Comparison of ENCODE assay signal across 27 mouse cellular contexts in genomic region chr10:116123808-116124207, GRCm38 (mm10). TPM values are rescaled to one million over a fixed set of nuclear protein-coding genes. Genes with fewer than 3 reads are reported as not detected.
DNase-seq lines count a peak whose midpoint lies in the region; ATAC-seq and TF ChIP-seq lines count a peak whose summit lies in the region.
"Had no signal": no experiment of that assay in that cellular context is flagged by ENCODE, and none has a peak within 500 bp of the region (broad histone marks: within the 10 kb centered on the region; RNA-seq: fewer than 3 reads in every experiment).

No protein-coding gene starts in this region.

- H3K4me1 ChIP-seq in hindbrain, postnatal 0 days (ENCODE audit: insufficient read depth, low read length), result no peaks in the 10 kb centered on the region
- H3K4me1 ChIP-seq in hindbrain, embryonic 16.5 days (ENCODE audit: control insufficient read depth, insufficient read depth, low read depth, low read length), result no peaks in the 10 kb centered on the region
- H3K4me1 ChIP-seq in neural tube, embryonic 13.5 days (replicated peaks), result peaks cover 7% of the 10 kb centered on the region; the same call in 1 of the 2 replicates
- H3K4me1 ChIP-seq in neural tube, embryonic 14.5 days (ENCODE audit: control insufficient read depth, insufficient read depth, low read length), result no peaks in the 10 kb centered on the region
- peaks cover 3% of the 10 kb centered on the region; the same call in 1 of the 2 replicates for H3K4me1 ChIP-seq in neural tube, embryonic 15.5 days
- no peaks in the 10 kb centered on the region for H3K4me1 ChIP-seq in midbrain, postnatal 0 days (ENCODE audit: insufficient read depth, low read length)
- H3K4me1 ChIP-seq in heart, embryonic 10.5 days, result no peaks in the 10 kb centered on the region

- peak; percentile 38; the same call in 1 of the 2 replicates for ATAC-seq in hindbrain, postnatal 0 days
- ATAC-seq in hindbrain, embryonic 16.5 days, result no peak
- ATAC-seq in neural tube, embryonic 13.5 days (ENCODE audit: low read depth), result peak; percentile 50; the same call in 1 of the 2 replicates
- ATAC-seq in neural tube, embryonic 14.5 days (ENCODE audit: low read depth), result peak; percentile 76; the same call in 1 of the 2 replicates
- ATAC-seq in neural tube, embryonic 15.5 days (ENCODE audit: low FRiP score), result peak; percentile 66
- no peak for ATAC-seq in midbrain, postnatal 0 days (ENCODE audit: low FRiP score)
- ATAC-seq: activated CD4-positive, CD25-positive, alpha-beta regulatory T cell, adult 4 months; CD4-positive, CD25-positive, alpha-beta regulatory T cell, adult 4 months; Patski had no signal

- H3K27ac ChIP-seq in hindbrain, postnatal 0 days, result no peak overlapping the region
- H3K27ac ChIP-seq in hindbrain, embryonic 16.5 days (ENCODE audit: low read depth, low read length), result no peak overlapping the region
- H3K27ac ChIP-seq in neural tube, embryonic 13.5 days (replicated peaks), result no peak overlapping the region; the same call in 1 of the 2 replicates
- no peak overlapping the region for H3K27ac ChIP-seq in neural tube, embryonic 14.5 days (ENCODE audit: low read depth, low read length)
- no peak overlapping the region; the same call in 1 of the 2 replicates for H3K27ac ChIP-seq in neural tube, embryonic 15.5 days (replicated peaks)
- H3K27ac ChIP-seq in midbrain, postnatal 0 days (ENCODE audit: low read depth, low read length), result no peak overlapping the region
- no peak overlapping the region for H3K27ac ChIP-seq in heart, embryonic 10.5 days

- no peak overlapping the region for H3K4me2 ChIP-seq in hindbrain, postnatal 0 days (ENCODE audit: low read depth, low read length)
- H3K4me2 ChIP-seq in hindbrain, embryonic 16.5 days (ENCODE audit: low read length), result no peak overlapping the region
- no peak overlapping the region for H3K4me2 ChIP-seq in neural tube, embryonic 13.5 days
- H3K4me2 ChIP-seq in neural tube, embryonic 14.5 days (ENCODE audit: low read depth, low read length), result no peak overlapping the region
- no peak overlapping the region for H3K4me2 ChIP-seq in neural tube, embryonic 15.5 days
- no peak overlapping the region for H3K4me2 ChIP-seq in midbrain, postnatal 0 days (ENCODE audit: low read depth, low read length, poor library complexity, severe bottlenecking)

- no peak for DNase-seq in hindbrain, postnatal 0 days (ENCODE audit: low spot score)
- no peak for DNase-seq in neural tube, embryonic 10.5 days (ENCODE audit: extremely low spot score, low spot score)
- DNase-seq in midbrain, postnatal 0 days (ENCODE audit: low spot score), result no peak
- DNase-seq in heart, embryonic 10.5 days (ENCODE audit: low spot score), result no peak
- DNase-seq: adrenal gland, adult 2 months; adrenal gland, adult 8-10 months; adrenal gland, postnatal 10 days; adrenal gland, postnatal 14 days; adrenal gland, postnatal 25 days; adrenal gland, postnatal 36 days; B cell, adult 2 months; cerebellum, adult 11 months; cerebellum, adult 11-12 months had no signal

- H3K4me3 ChIP-seq in hindbrain, postnatal 0 days (ENCODE audit: low read length), result no peak overlapping the region
- H3K4me3 ChIP-seq in hindbrain, embryonic 16.5 days (ENCODE audit: low read length), result no peak overlapping the region
- H3K4me3 ChIP-seq in neural tube, embryonic 13.5 days, result no peak overlapping the region
- H3K4me3 ChIP-seq in neural tube, embryonic 14.5 days (ENCODE audit: low read depth, low read length), result no peak overlapping the region
- H3K4me3 ChIP-seq in neural tube, embryonic 15.5 days (replicated peaks), result no peak overlapping the region
- H3K4me3 ChIP-seq in midbrain, postnatal 0 days (ENCODE audit: low read depth, low read length), result no peak overlapping the region
- H3K4me3 ChIP-seq in heart, embryonic 10.5 days, result no peak overlapping the region

- H3K36me3 ChIP-seq in hindbrain, postnatal 0 days (ENCODE audit: insufficient read depth, low read length), result no peaks in the 10 kb centered on the region
- H3K36me3 ChIP-seq in hindbrain, embryonic 16.5 days (ENCODE audit: control insufficient read depth, insufficient read depth, low read length), result no peaks in the 10 kb centered on the region
- H3K36me3 ChIP-seq in neural tube, embryonic 13.5 days, result no peaks in the 10 kb centered on the region
- H3K36me3 ChIP-seq in neural tube, embryonic 14.5 days (ENCODE audit: control insufficient read depth, insufficient read depth, low read length), result no peaks in the 10 kb centered on the region
- H3K36me3 ChIP-seq in neural tube, embryonic 15.5 days, result no peaks in the 10 kb centered on the region
- no peaks in the 10 kb centered on the region for H3K36me3 ChIP-seq in midbrain, postnatal 0 days (ENCODE audit: insufficient read depth, low read length)
- H3K36me3 ChIP-seq in heart, embryonic 10.5 days, result no peaks in the 10 kb centered on the region
- H3K36me3 ChIP-seq: G1E had no signal

- WGBS in hindbrain, postnatal 0 days, result 83% methylated on average over 2 of the region's 2 CpGs
- 77% methylated on average over 2 of the region's 2 CpGs for WGBS in hindbrain, embryonic 16.5 days
- 61% methylated on average over 2 of the region's 2 CpGs for WGBS in neural tube, embryonic 13.5 days
- 64% methylated on average over 2 of the region's 2 CpGs for WGBS in neural tube, embryonic 14.5 days
- WGBS in neural tube, embryonic 15.5 days, result 54% methylated on average over 2 of the region's 2 CpGs
- 90% methylated on average over 2 of the region's 2 CpGs for WGBS in midbrain, postnatal 0 days
- WGBS in heart, embryonic 10.5 days, result 92% methylated on average over 2 of the region's 2 CpGs

- H3K9ac ChIP-seq in hindbrain, postnatal 0 days (replicated peaks; ENCODE audit: low read length), result no peak overlapping the region
- H3K9ac ChIP-seq in hindbrain, embryonic 16.5 days (ENCODE audit: low read depth, low read length), result no peak overlapping the region
- no peak overlapping the region for H3K9ac ChIP-seq in neural tube, embryonic 13.5 days
- H3K9ac ChIP-seq in neural tube, embryonic 14.5 days (replicated peaks; ENCODE audit: low read depth, low read length), result no peak overlapping the region
- H3K9ac ChIP-seq in neural tube, embryonic 15.5 days (replicated peaks), result no peak overlapping the region
- H3K9ac ChIP-seq in midbrain, postnatal 0 days (replicated peaks; ENCODE audit: low read length, poor library complexity, severe bottlenecking), result no peak overlapping the region

- no peak for TF ChIP-seq CTCF in hindbrain, postnatal 0 days (IDR thresholded peaks at IDR 0.05; ENCODE audit: low read depth)
- no peak for TF ChIP-seq CTCF in midbrain, postnatal 0 days (IDR thresholded peaks at IDR 0.05)

- H3K27me3 ChIP-seq in hindbrain, postnatal 0 days (ENCODE audit: insufficient read depth, low read length), result no peaks in the 10 kb centered on the region
- no peaks in the 10 kb centered on the region for H3K27me3 ChIP-seq in hindbrain, embryonic 16.5 days (replicated peaks; ENCODE audit: control insufficient read depth, insufficient read depth, low read length)
- H3K27me3 ChIP-seq in neural tube, embryonic 13.5 days, result no peaks in the 10 kb centered on the region
- no peaks in the 10 kb centered on the region for H3K27me3 ChIP-seq in neural tube, embryonic 14.5 days (ENCODE audit: control insufficient read depth, insufficient read depth, low read length)
- H3K27me3 ChIP-seq in neural tube, embryonic 15.5 days (replicated peaks), result no peaks in the 10 kb centered on the region
- H3K27me3 ChIP-seq in midbrain, postnatal 0 days (ENCODE audit: insufficient read depth, low read length), result no peaks in the 10 kb centered on the region
- H3K27me3 ChIP-seq in heart, embryonic 10.5 days (ENCODE audit: insufficient read depth, poor library complexity, severe bottlenecking), result no peaks in the 10 kb centered on the region
- H3K27me3 ChIP-seq: CH12.LX had no signal

- no peaks in the 10 kb centered on the region for H3K9me3 ChIP-seq in hindbrain, postnatal 0 days (ENCODE audit: low read length)
- H3K9me3 ChIP-seq in hindbrain, embryonic 16.5 days (ENCODE audit: control insufficient read depth, low read length), result no peaks in the 10 kb centered on the region
- H3K9me3 ChIP-seq in neural tube, embryonic 13.5 days, result no peaks in the 10 kb centered on the region
- H3K9me3 ChIP-seq in neural tube, embryonic 14.5 days (ENCODE audit: control insufficient read depth, low read length), result no peaks in the 10 kb centered on the region
- H3K9me3 ChIP-seq in neural tube, embryonic 15.5 days (replicated peaks), result no peaks in the 10 kb centered on the region
- H3K9me3 ChIP-seq in midbrain, postnatal 0 days (ENCODE audit: low read length), result no peaks in the 10 kb centered on the region
- no peaks in the 10 kb centered on the region for H3K9me3 ChIP-seq in heart, embryonic 10.5 days

RNA-seq across cellular contexts. Expression of gene 4933416C03Rik, which starts 10.1 kb away (rescaled TPM):
- not detected in 2 replicates for total RNA-seq in hindbrain, postnatal 0 days (2014; rRNA removed)
- 0.13 and 0.18 TPM in 2 replicates for polyA plus RNA-seq in hindbrain, postnatal 0 days (2015; fragmentation: Nextera tagmentation; extraction: Ambion mirVana)
- 0.15 and 0.19 TPM in 2 replicates for polyA plus RNA-seq in hindbrain, embryonic 16.5 days (2015; fragmentation: Nextera tagmentation; extraction: Ambion mirVana)
- polyA plus RNA-seq in neural tube, embryonic 13.5 days (2015; fragmentation: Nextera tagmentation; extraction: Ambion mirVana), result 0.30 and 0.32 TPM in 2 replicates
- polyA plus RNA-seq in neural tube, embryonic 14.5 days (2014; fragmentation: Nextera tagmentation; extraction: Ambion mirVana), result 0.33 and 0.39 TPM in 2 replicates
- polyA plus RNA-seq in neural tube, embryonic 15.5 days (2015; fragmentation: Nextera tagmentation; extraction: Ambion mirVana), result 0.14 and 0.18 TPM in 2 replicates
- total RNA-seq in midbrain, postnatal 0 days (2014; rRNA removed), result not detected in 2 replicates
- not detected in 2 replicates for polyA plus RNA-seq in midbrain, postnatal 0 days (2015; fragmentation: Nextera tagmentation; extraction: Ambion mirVana)
- polyA plus RNA-seq in heart, embryonic 10.5 days (2016; fragmentation: Nextera tagmentation; extraction: Ambion mirVana), result not detected in 2 replicates
- total RNA-seq: adrenal gland, adult 18-20 months; adrenal gland, adult 2 months; adrenal gland, adult 8-10 months; adrenal gland, postnatal 10 days; adrenal gland, postnatal 14 days; adrenal gland, postnatal 25 days; adrenal gland, postnatal 36 days; adrenal gland, postnatal 4 days; CH12.LX; G1E; MEL had no signal
- polyA plus RNA-seq: activated CD4-positive, CD25-positive, alpha-beta regulatory T cell, adult 4 months; adrenal gland, adult 2 months; brain, embryonic 14.5 days; C2C12; G1E; Patski had no signal

Comparison
In these comparisons a context has a peak if more than half of its experiments do, and no peak if none do; other contexts are left out.
1. ATAC-seq: peak in hindbrain, postnatal 0 days (single experiment), neural tube, embryonic 13.5 days (single experiment), neural tube, embryonic 14.5 days (single experiment) and neural tube, embryonic 15.5 days (single experiment); none in hindbrain, embryonic 16.5 days (single experiment) and midbrain, postnatal 0 days (single experiment).